Mouse (Mus musculus): ENCODE measurements around the gene Vwa7. TPM values are rescaled to one million over a fixed set of nuclear protein-coding genes. Genes with fewer than 3 reads are reported as not detected.

Vwa7 gene
- polyA plus RNA-seq, 1 experiment from 2014 or later = 0.36 TPM

- Histone ChIP-seq H3K9ac (ENCODE audit: low read depth, low read length) (no peak overlapping the region), H3K27me3 (ENCODE audit: control insufficient read depth, insufficient read depth, low read length) (peaks cover 7% of the 10 kb centered on the region), H3K36me3 (ENCODE audit: control insufficient read depth, insufficient read depth, low read length) (no peaks in the 10 kb centered on the region), H3K9me3 (ENCODE audit: control insufficient read depth, low read length) (no peaks in the 10 kb centered on the region), H3K4me2 (replicated peaks; ENCODE audit: low read depth, low read length) (no peak overlapping the region), H3K4me3 (ENCODE audit: low read depth, low read length) (no peak overlapping the region), H3K27ac (ENCODE audit: low read depth, low read length) (no peak overlapping the region), H3K4me1 (replicated peaks; ENCODE audit: control insufficient read depth, insufficient read depth, low read length) (no peaks in the 10 kb centered on the region)
- no peak for ATAC-seq (ENCODE audit: low FRiP score)
- 56% methylated on average over 6 of the region's 6 CpGs for WGBS
- DNase-seq (ENCODE audit: low spot score) = no peak
Observed at GRCm38 (mm10) chr17:35070556-35071229, 54.3 kb downstream of the Vwa7 start.

GRCm38 (mm10) chr17:35071454-35071853 lies 55.1 kb downstream of the Vwa7 start:
- no peak for DNase-seq (ENCODE audit: low spot score)
- Histone ChIP-seq H3K9me3 (ENCODE audit: control insufficient read depth, low read length) (no peaks in the 10 kb centered on the region), H3K36me3 (ENCODE audit: control insufficient read depth, insufficient read depth, low read length) (no peaks in the 10 kb centered on the region), H3K4me3 (ENCODE audit: low read depth, low read length) (no peak overlapping the region), H3K4me1 (replicated peaks; ENCODE audit: control insufficient read depth, insufficient read depth, low read length) (no peaks in the 10 kb centered on the region), H3K27me3 (ENCODE audit: control insufficient read depth, insufficient read depth, low read length) (0 out of 2 replicates have a peak, but pooled peaks cover 2% of the 10 kb centered on the region), H3K9ac (ENCODE audit: low read depth, low read length) (no peak overlapping the region), H3K4me2 (replicated peaks; ENCODE audit: low read depth, low read length) (no peak overlapping the region), H3K27ac (ENCODE audit: low read depth, low read length) (no peak overlapping the region)
- no peak for ATAC-seq (ENCODE audit: low FRiP score)
- WGBS = 86% methylated on average over 9 of the region's 9 CpGs

- no peak overlapping the region for H3K4me2 ChIP-seq (replicated peaks; ENCODE audit: low read depth, low read length)
- no peak overlapping the region for H3K4me3 ChIP-seq (ENCODE audit: low read depth, low read length)
- ATAC-seq (ENCODE audit: low FRiP score) (no peak), DNase-seq (ENCODE audit: low spot score) (no peak)
- H3K9ac ChIP-seq (ENCODE audit: low read depth, low read length) = no peak overlapping the region
- no peaks in the 10 kb centered on the region for H3K27me3 ChIP-seq (ENCODE audit: control insufficient read depth, insufficient read depth, low read length)
- H3K9me3 ChIP-seq (ENCODE audit: control insufficient read depth, low read length) = no peaks in the 10 kb centered on the region
- WGBS = 61% methylated on average over 17 of the region's 17 CpGs
- no peak overlapping the region for H3K27ac ChIP-seq (ENCODE audit: low read depth, low read length)
- H3K4me1 ChIP-seq (replicated peaks; ENCODE audit: control insufficient read depth, insufficient read depth, low read length) = 0 out of 2 replicates have a peak, but pooled peaks cover 7% of the 10 kb centered on the region
- no peaks in the 10 kb centered on the region for H3K36me3 ChIP-seq (ENCODE audit: control insufficient read depth, insufficient read depth, low read length)
Observed at GRCm38 (mm10) chr17:35074097-35074496, 57.7 kb downstream of the Vwa7 start.

Other genes starting within 250 kb of the Vwa7 start
- gene Cyp21a1, start 212.0 kb upstream of the Vwa7 start, polyA plus RNA-seq (2014; fragmentation: Nextera tagmentation; extraction: Ambion mirVana) = not detected in 2 replicates
- 21.7 and 22.7 TPM in 2 replicates for gene Stk19, start 179.6 kb upstream of the Vwa7 start, polyA plus RNA-seq (2014; fragmentation: Nextera tagmentation; extraction: Ambion mirVana)
- 58.6 and 64.9 TPM in 2 replicates for gene Dxo, start 179.6 kb upstream of the Vwa7 start, polyA plus RNA-seq (2014; fragmentation: Nextera tagmentation; extraction: Ambion mirVana)
- gene Skiv2l, start 166.4 kb upstream of the Vwa7 start, polyA plus RNA-seq (2014; fragmentation: Nextera tagmentation; extraction: Ambion mirVana) = 26.9 and 29.9 TPM in 2 replicates
- 117 and 138 TPM in 2 replicates for gene Nelfe, start 166.2 kb upstream of the Vwa7 start, polyA plus RNA-seq (2014; fragmentation: Nextera tagmentation; extraction: Ambion mirVana)
- 1.0 and 2.1 TPM in 2 replicates for gene Cfb, start 154.1 kb upstream of the Vwa7 start, polyA plus RNA-seq (2014; fragmentation: Nextera tagmentation; extraction: Ambion mirVana)
- 2.9 and 3.2 TPM in 2 replicates for gene Zbtb12, start 137.1 kb upstream of the Vwa7 start, polyA plus RNA-seq (2014; fragmentation: Nextera tagmentation; extraction: Ambion mirVana)
- not detected in 2 replicates for gene Gm20547, start 134.5 kb upstream of the Vwa7 start, polyA plus RNA-seq (2014; fragmentation: Nextera tagmentation; extraction: Ambion mirVana)
- gene C2, start 118.3 kb upstream of the Vwa7 start, polyA plus RNA-seq (2014; fragmentation: Nextera tagmentation; extraction: Ambion mirVana) = 0.64 and 1.2 TPM in 2 replicates
- gene Ehmt2, start 118.1 kb upstream of the Vwa7 start, polyA plus RNA-seq (2014; fragmentation: Nextera tagmentation; extraction: Ambion mirVana) = 57.4 and 70.1 TPM in 2 replicates
- gene Slc44a4, start 102.1 kb upstream of the Vwa7 start, polyA plus RNA-seq (2014; fragmentation: Nextera tagmentation; extraction: Ambion mirVana) = 0.12 and 0.29 TPM in 2 replicates
- 12.9 and 14.5 TPM in 2 replicates for gene Neu1, start 85.3 kb upstream of the Vwa7 start, polyA plus RNA-seq (2014; fragmentation: Nextera tagmentation; extraction: Ambion mirVana)
- gene Hspa1b, start 57.3 kb upstream of the Vwa7 start, polyA plus RNA-seq (2014; fragmentation: Nextera tagmentation; extraction: Ambion mirVana) = 0.15 TPM in 1 of 2 replicates, not detected in the other
- gene Gm20481, start 46.7 kb upstream of the Vwa7 start, polyA plus RNA-seq (2014; fragmentation: Nextera tagmentation; extraction: Ambion mirVana) = 0.49 TPM in 1 of 2 replicates, not detected in the other
- 0.93 and 1.4 TPM in 2 replicates for gene Hspa1a, start 44.4 kb upstream of the Vwa7 start, polyA plus RNA-seq (2014; fragmentation: Nextera tagmentation; extraction: Ambion mirVana)
- 0.93 and 1.2 TPM in 2 replicates for gene Hspa1l, start 43.9 kb upstream of the Vwa7 start, polyA plus RNA-seq (2014; fragmentation: Nextera tagmentation; extraction: Ambion mirVana)
- gene Lsm2, start 34.7 kb upstream of the Vwa7 start, polyA plus RNA-seq (2014; fragmentation: Nextera tagmentation; extraction: Ambion mirVana) = 188 and 207 TPM in 2 replicates
- gene Vars, start 15.6 kb upstream of the Vwa7 start, polyA plus RNA-seq (2014; fragmentation: Nextera tagmentation; extraction: Ambion mirVana) = 69.1 and 71.7 TPM in 2 replicates
- gene Sapcd1, start 11.4 kb downstream of the Vwa7 start, polyA plus RNA-seq (2014; fragmentation: Nextera tagmentation; extraction: Ambion mirVana) = 3.0 and 4.0 TPM in 2 replicates
- 3.1 and 4.2 TPM in 2 replicates for gene Msh5, start 30.2 kb downstream of the Vwa7 start, polyA plus RNA-seq (2014; fragmentation: Nextera tagmentation; extraction: Ambion mirVana)
- 45.6 and 85.1 TPM in 2 replicates for gene Clic1, start 33.4 kb downstream of the Vwa7 start, polyA plus RNA-seq (2014; fragmentation: Nextera tagmentation; extraction: Ambion mirVana)
- gene Ddah2, start 42.5 kb downstream of the Vwa7 start, polyA plus RNA-seq (2014; fragmentation: Nextera tagmentation; extraction: Ambion mirVana) = 614 and 636 TPM in 2 replicates
- 0.19 TPM in 1 of 2 replicates, not detected in the other for gene Ly6g6c, start 48.8 kb downstream of the Vwa7 start, polyA plus RNA-seq (2014; fragmentation: Nextera tagmentation; extraction: Ambion mirVana)
- gene Mpig6b, start 49.6 kb downstream of the Vwa7 start, polyA plus RNA-seq (2014; fragmentation: Nextera tagmentation; extraction: Ambion mirVana) = 0.66 and 1.1 TPM in 2 replicates
- 0.42 and 0.50 TPM in 2 replicates for gene Ly6g6e, start 60.3 kb downstream of the Vwa7 start, polyA plus RNA-seq (2014; fragmentation: Nextera tagmentation; extraction: Ambion mirVana)
- 1.0 and 2.7 TPM in 2 replicates for gene Ly6g6d, start 61.5 kb downstream of the Vwa7 start, polyA plus RNA-seq (2014; fragmentation: Nextera tagmentation; extraction: Ambion mirVana)
- gene Ly6g6f, start 69.0 kb downstream of the Vwa7 start, polyA plus RNA-seq (2014; fragmentation: Nextera tagmentation; extraction: Ambion mirVana) = 0.29 and 0.52 TPM in 2 replicates
- 40.2 and 45.1 TPM in 2 replicates for gene Abhd16a, start 72.7 kb downstream of the Vwa7 start, polyA plus RNA-seq (2014; fragmentation: Nextera tagmentation; extraction: Ambion mirVana)
- gene Ly6g5c, start 91.7 kb downstream of the Vwa7 start, polyA plus RNA-seq (2014; fragmentation: Nextera tagmentation; extraction: Ambion mirVana) = not detected in 2 replicates
- 0.89 and 0.96 TPM in 2 replicates for gene Ly6g5b, start 98.8 kb downstream of the Vwa7 start, polyA plus RNA-seq (2014; fragmentation: Nextera tagmentation; extraction: Ambion mirVana)
- 22.5 and 29.7 TPM in 2 replicates for gene Gpank1, start 104.9 kb downstream of the Vwa7 start, polyA plus RNA-seq (2014; fragmentation: Nextera tagmentation; extraction: Ambion mirVana)
- 299 and 310 TPM in 2 replicates for gene Csnk2b, start 105.5 kb downstream of the Vwa7 start, polyA plus RNA-seq (2014; fragmentation: Nextera tagmentation; extraction: Ambion mirVana)
- 8.4 and 9.2 TPM in 2 replicates for gene D17H6S53E, start 109.8 kb downstream of the Vwa7 start, polyA plus RNA-seq (2014; fragmentation: Nextera tagmentation; extraction: Ambion mirVana)
- 0.34 and 0.49 TPM in 2 replicates for gene Apom, start 115.5 kb downstream of the Vwa7 start, polyA plus RNA-seq (2014; fragmentation: Nextera tagmentation; extraction: Ambion mirVana)
- gene Bag6, start 118.6 kb downstream of the Vwa7 start, polyA plus RNA-seq (2014; fragmentation: Nextera tagmentation; extraction: Ambion mirVana) = 105 and 117 TPM in 2 replicates
- 167 and 205 TPM in 2 replicates for gene Prrc2a, start 148.3 kb downstream of the Vwa7 start, polyA plus RNA-seq (2014; fragmentation: Nextera tagmentation; extraction: Ambion mirVana)
- gene Aif1, start 159.5 kb downstream of the Vwa7 start, polyA plus RNA-seq (2014; fragmentation: Nextera tagmentation; extraction: Ambion mirVana) = 6.1 and 8.4 TPM in 2 replicates
- gene Lst1, start 171.9 kb downstream of the Vwa7 start, polyA plus RNA-seq (2014; fragmentation: Nextera tagmentation; extraction: Ambion mirVana) = 5.6 and 9.8 TPM in 2 replicates
- 0.22 and 0.32 TPM in 2 replicates for gene Ltb, start 177.9 kb downstream of the Vwa7 start, polyA plus RNA-seq (2014; fragmentation: Nextera tagmentation; extraction: Ambion mirVana)
- not detected in 2 replicates for gene Tnf, start 185.4 kb downstream of the Vwa7 start, polyA plus RNA-seq (2014; fragmentation: Nextera tagmentation; extraction: Ambion mirVana)
- gene Lta, start 188.8 kb downstream of the Vwa7 start, polyA plus RNA-seq (2014; fragmentation: Nextera tagmentation; extraction: Ambion mirVana) = not detected in 2 replicates
- 0.36 and 0.43 TPM in 2 replicates for gene Gm16181, start 204.3 kb downstream of the Vwa7 start, polyA plus RNA-seq (2014; fragmentation: Nextera tagmentation; extraction: Ambion mirVana)
- 14.7 and 16.8 TPM in 2 replicates for gene Atp6v1g2, start 217.1 kb downstream of the Vwa7 start, polyA plus RNA-seq (2014; fragmentation: Nextera tagmentation; extraction: Ambion mirVana)
- 2.3 and 3.7 TPM in 2 replicates for gene Nfkbil1, start 219.2 kb downstream of the Vwa7 start, polyA plus RNA-seq (2014; fragmentation: Nextera tagmentation; extraction: Ambion mirVana)
- gene Ddx39b, start 225.2 kb downstream of the Vwa7 start, polyA plus RNA-seq (2014; fragmentation: Nextera tagmentation; extraction: Ambion mirVana) = 633 and 640 TPM in 2 replicates
- 42.9 and 43.2 TPM in 2 replicates for gene H2-D1, start 246.2 kb downstream of the Vwa7 start, polyA plus RNA-seq (2014; fragmentation: Nextera tagmentation; extraction: Ambion mirVana)

Data from hindbrain, embryonic 11.5 days (tissue).